Mouse (Mus musculus): Measurements from ENCODE around the gene Slc10a2. TPM values are rescaled to one million over a fixed set of nuclear protein-coding genes. Genes with fewer than 3 reads are reported as not detected.
"Not testable (repeated sequence)": the region's sequence is repeated elsewhere in the genome, so short reads cannot be mapped to it uniquely, and the experiment has no call there.

The Slc10a2 gene
- polyA plus RNA-seq (2015; fragmentation: Nextera tagmentation; extraction: Ambion mirVana) = not detected in 2 replicates

DNA sequence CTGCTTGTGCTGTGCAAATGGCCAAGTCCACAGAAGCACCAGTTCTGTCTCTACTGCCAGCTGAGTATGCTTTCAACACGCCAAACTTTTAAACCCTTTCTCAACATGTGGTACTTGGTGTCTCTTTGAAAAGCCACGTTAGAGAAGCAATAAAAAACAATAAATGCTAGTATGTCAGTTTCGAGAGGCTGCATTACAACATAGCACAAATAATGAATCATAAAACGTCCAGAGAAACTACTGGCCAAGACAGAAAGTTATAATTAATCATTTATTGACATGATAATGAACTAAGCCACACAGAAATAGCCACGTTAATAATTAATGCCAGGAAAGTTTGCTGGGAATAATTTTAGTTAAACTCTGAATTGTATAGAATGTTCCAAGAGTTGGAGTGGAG lies at the start of gene Slc10a2:
Slc10a2 (minus strand) TSS at position 166 of the 400 bp plus-strand sequence.
- Histone ChIP-seq H3K4me2 (no peak within 1 kb of the TSS), H3K4me3 (no peak within 1 kb of the TSS), H3K27ac (no peak within 1 kb of the TSS), H3K4me1 (no peaks in the 10 kb centered on the region), H3K9ac (no peak within 1 kb of the TSS), H3K9me3 (no peaks in the 10 kb centered on the region), H3K27me3 (replicated peaks) (no peaks in the 10 kb centered on the region), H3K36me3 (replicated peaks) (no peaks in the 10 kb centered on the region)
- no peak for ATAC-seq (replicated peaks)
- WGBS = 65% methylated on average over 5 of the region's 5 CpGs

- Histone ChIP-seq H3K36me3 (replicated peaks) (no peaks in the 10 kb centered on the region), H3K27ac (no peak overlapping the region), H3K9ac (no peak overlapping the region), H3K4me2 (no peak overlapping the region), H3K4me1 (no peaks in the 10 kb centered on the region), H3K4me3 (no peak overlapping the region), H3K9me3 (no peaks in the 10 kb centered on the region), H3K27me3 (replicated peaks) (no peaks in the 10 kb centered on the region)
- no peak for ATAC-seq (replicated peaks)
- WGBS = 82% methylated on average over 2 of the region's 2 CpGs
Measured at GRCm38 (mm10) chr8:5129322-5129829, 24.2 kb upstream of the Slc10a2 start.

GRCm38 (mm10) chr8:5106855-5107254 lies 1.7 kb upstream of the Slc10a2 start:
- no peak overlapping the region for H3K4me3 ChIP-seq
- no peak overlapping the region for H3K4me2 ChIP-seq
- H3K9me3 ChIP-seq = no peaks in the 10 kb centered on the region
- ATAC-seq (replicated peaks) = no peak
- WGBS = 71% methylated on average over 5 of the region's 5 CpGs
- H3K4me1 ChIP-seq = no peaks in the 10 kb centered on the region
- no peaks in the 10 kb centered on the region for H3K36me3 ChIP-seq (replicated peaks)
- H3K9ac ChIP-seq = no peak overlapping the region
- no peak overlapping the region for H3K27ac ChIP-seq
- H3K27me3 ChIP-seq (replicated peaks) = no peaks in the 10 kb centered on the region

DNA sequence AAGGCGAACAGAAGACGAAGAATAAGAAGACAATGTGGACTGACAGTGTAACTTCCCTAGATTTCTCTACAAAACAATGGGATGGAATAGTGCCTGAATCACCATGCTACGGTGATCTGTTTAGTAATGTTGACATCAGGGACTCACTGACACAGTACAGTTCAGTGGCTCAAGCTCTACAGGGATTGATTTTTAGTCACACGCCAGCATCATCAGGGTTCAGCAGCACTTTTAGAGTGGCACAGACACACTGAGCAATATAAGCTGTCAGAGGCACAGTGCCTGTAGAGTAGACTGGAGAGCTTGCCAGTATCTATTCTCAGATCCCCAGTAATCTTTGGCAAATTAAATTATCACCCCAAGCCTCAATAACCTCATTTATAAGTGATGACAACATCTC lies 9.8 kb downstream of the Slc10a2 start:
- Histone ChIP-seq H3K9ac (no peak overlapping the region), H3K4me3 (no peak overlapping the region), H3K36me3 (replicated peaks) (no peaks in the 10 kb centered on the region), H3K27me3 (replicated peaks) (no peaks in the 10 kb centered on the region), H3K4me1 (no peaks in the 10 kb centered on the region), H3K27ac (no peak overlapping the region), H3K4me2 (no peak overlapping the region), H3K9me3 (no peaks in the 10 kb centered on the region)
- WGBS = 81% methylated on average over 4 of the region's 4 CpGs
- no peak for ATAC-seq (replicated peaks)

DNA sequence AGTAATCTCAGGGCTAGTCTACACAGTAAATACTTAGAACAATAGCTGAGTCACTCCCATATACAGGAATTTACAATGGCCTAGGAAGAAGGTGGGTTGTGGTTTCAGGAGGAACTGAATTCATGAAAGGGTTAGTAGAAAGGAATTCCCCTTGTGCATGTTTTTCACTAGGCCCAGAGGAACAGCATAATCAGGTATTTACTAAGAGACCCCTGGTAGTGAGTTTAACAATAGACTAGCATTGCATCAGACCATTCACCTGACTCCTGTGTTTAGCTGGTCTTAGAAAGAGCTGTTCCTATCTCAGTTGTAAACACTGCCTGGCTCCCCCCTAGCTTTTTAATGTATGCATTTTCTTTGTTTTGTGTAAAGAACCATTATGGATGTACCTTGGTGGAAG lies 11.2 kb downstream of the Slc10a2 start:
- H3K36me3 ChIP-seq (replicated peaks); H3K4me2 ChIP-seq; H3K27me3 ChIP-seq (replicated peaks); H3K4me1 ChIP-seq; H3K27ac ChIP-seq; H3K4me3 ChIP-seq; ATAC-seq (replicated peaks); H3K9me3 ChIP-seq; H3K9ac ChIP-seq: not testable (repeated sequence)

GRCm38 (mm10) chr8:5073654-5074293 lies 31.4 kb downstream of the Slc10a2 start:
- ATAC-seq (replicated peaks) = no peak
- Histone ChIP-seq H3K27me3 (replicated peaks) (no peaks in the 10 kb centered on the region), H3K4me3 (no peak overlapping the region), H3K9ac (no peak overlapping the region), H3K36me3 (replicated peaks) (no peaks in the 10 kb centered on the region), H3K27ac (no peak overlapping the region), H3K4me2 (no peak overlapping the region), H3K4me1 (no peaks in the 10 kb centered on the region), H3K9me3 (no peaks in the 10 kb centered on the region)
- WGBS = 96% methylated on average over 3 of the region's 3 CpGs

- no peak overlapping the region for H3K27ac ChIP-seq
- no peaks in the 10 kb centered on the region for H3K27me3 ChIP-seq (replicated peaks)
- H3K4me1 ChIP-seq = no peaks in the 10 kb centered on the region
- no peaks in the 10 kb centered on the region for H3K9me3 ChIP-seq
- H3K9ac ChIP-seq = no peak overlapping the region
- no peak for ATAC-seq (replicated peaks)
- no peak overlapping the region for H3K4me2 ChIP-seq
- H3K4me3 ChIP-seq = no peak overlapping the region
- WGBS = 88% methylated on average over 1 of the region's 1 CpGs
- H3K36me3 ChIP-seq (replicated peaks) = no peaks in the 10 kb centered on the region
Measured at GRCm38 (mm10) chr8:5058888-5059287, 46.3 kb downstream of the Slc10a2 start.

- H3K27me3 ChIP-seq (replicated peaks); ATAC-seq (replicated peaks): not testable (repeated sequence)
- 85% methylated on average over 6 of the region's 6 CpGs for WGBS
Measured at GRCm38 (mm10) chr8:5044361-5044900, 60.7 kb downstream of the Slc10a2 start.

GRCm38 (mm10) chr8:5038811-5039561 lies 66.2 kb downstream of the Slc10a2 start:
- no peak overlapping the region for H3K27ac ChIP-seq
- no peaks in the 10 kb centered on the region for H3K4me1 ChIP-seq
- H3K9ac ChIP-seq = no peak overlapping the region
- no peak overlapping the region for H3K4me2 ChIP-seq
- no peak for ATAC-seq (replicated peaks)
- H3K36me3 ChIP-seq (replicated peaks) = no peaks in the 10 kb centered on the region
- no peaks in the 10 kb centered on the region for H3K27me3 ChIP-seq (replicated peaks)
- no peak overlapping the region for H3K4me3 ChIP-seq
- H3K9me3 ChIP-seq = no peaks in the 10 kb centered on the region
- 88% methylated on average over 4 of the region's 4 CpGs for WGBS

More at GRCm38 (mm10) chr8:5044361-5044900, 60.7 kb downstream of the Slc10a2 start:
- H3K4me3 ChIP-seq; H3K4me1 ChIP-seq; H3K4me2 ChIP-seq; H3K9ac ChIP-seq; H3K36me3 ChIP-seq (replicated peaks); H3K9me3 ChIP-seq; H3K27ac ChIP-seq: not testable (repeated sequence)

Data from midbrain, embryonic 15.5 days (tissue).